10 mouse cellular contexts compared by ENCODE assay signal in the genomic region with DNA sequence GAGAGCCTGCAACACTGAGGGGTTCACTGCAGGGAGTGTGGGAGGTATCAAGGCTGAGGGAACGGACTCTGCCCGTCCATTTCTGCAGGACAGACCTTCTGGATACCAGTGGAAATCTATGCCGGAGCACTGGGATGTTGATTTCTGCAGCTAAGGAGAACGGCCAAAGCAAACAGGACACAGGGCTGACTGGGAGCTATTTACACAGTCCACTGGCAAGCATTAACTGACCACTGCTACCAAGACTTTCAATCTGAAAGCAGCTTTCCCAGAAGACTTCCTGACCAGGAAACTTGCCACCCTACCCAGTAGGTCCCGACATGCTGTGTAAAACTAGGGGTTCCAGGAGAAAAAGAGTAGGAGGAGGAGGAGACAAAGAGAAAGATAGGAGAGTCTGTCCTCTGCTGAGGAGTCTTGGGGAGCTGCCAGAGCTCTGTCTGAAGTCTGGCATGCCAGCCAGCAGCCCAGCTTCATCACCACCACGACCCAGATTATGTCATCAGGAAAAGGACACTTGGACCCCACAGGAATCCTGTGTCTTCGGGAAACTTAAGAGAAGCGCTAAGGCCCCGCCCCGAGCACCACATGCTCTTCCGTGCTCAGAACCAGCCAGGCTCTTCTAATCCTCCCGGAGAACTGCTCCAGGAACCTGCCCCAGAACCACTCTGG. TPM values are rescaled to one million over a fixed set of nuclear protein-coding genes. Genes with fewer than 3 reads are reported as not detected.
DNase-seq lines count a peak whose midpoint lies in the region; ATAC-seq and TF ChIP-seq lines count a peak whose summit lies in the region.
"Had no signal": no experiment of that assay in that cellular context is flagged by ENCODE, and none has a peak within 500 bp of the region (broad histone marks: within the 10 kb centered on the region; RNA-seq: fewer than 3 reads in every experiment).

No protein-coding gene starts in this region.

- TF ChIP-seq CTCF in lung, embryonic 14.5 days (IDR thresholded peaks at IDR 0.05; ENCODE audit: low read depth), result no peak

- no peak overlapping the region for H3K4me3 ChIP-seq in lung, embryonic 14.5 days (ENCODE audit: low read depth, low read length)
- H3K4me3 ChIP-seq in heart, embryonic 16.5 days (ENCODE audit: low read length), result no peak overlapping the region
- no peak overlapping the region for H3K4me3 ChIP-seq in forebrain, embryonic 12.5 days (replicated peaks)
- H3K4me3 ChIP-seq: forebrain, embryonic 13.5 days had no signal

- no peaks in the 10 kb centered on the region for H3K4me1 ChIP-seq in lung, embryonic 14.5 days (ENCODE audit: insufficient read depth)
- peaks cover 10% of the 10 kb centered on the region for H3K4me1 ChIP-seq in heart, embryonic 16.5 days (ENCODE audit: control insufficient read depth, insufficient read depth, low read length)
- H3K4me1 ChIP-seq in forebrain, embryonic 12.5 days, result no peaks in the 10 kb centered on the region
- H3K4me1 ChIP-seq: forebrain, embryonic 13.5 days had no signal

- H3K9me3 ChIP-seq in lung, embryonic 14.5 days (ENCODE audit: low read depth, low read length), result no peaks in the 10 kb centered on the region
- no peaks in the 10 kb centered on the region for H3K9me3 ChIP-seq in heart, embryonic 16.5 days (replicated peaks; ENCODE audit: control insufficient read depth, low read length)
- H3K9me3 ChIP-seq in forebrain, embryonic 12.5 days, result no peaks in the 10 kb centered on the region
- H3K9me3 ChIP-seq: forebrain, embryonic 13.5 days had no signal

- no peak overlapping the region for H3K9ac ChIP-seq in lung, embryonic 14.5 days
- peak overlapping the region; percentile 20; the same call in 1 of the 2 replicates for H3K9ac ChIP-seq in heart, embryonic 16.5 days (ENCODE audit: low read length)
- no peak overlapping the region for H3K9ac ChIP-seq in forebrain, embryonic 12.5 days
- H3K9ac ChIP-seq: forebrain, embryonic 13.5 days had no signal

- WGBS in lung, embryonic 14.5 days, result 30% methylated on average over 12 of the region's 12 CpGs
- WGBS in heart, embryonic 16.5 days, result 36% methylated on average over 12 of the region's 12 CpGs
- 63% methylated on average over 12 of the region's 12 CpGs for WGBS in forebrain, embryonic 12.5 days

- peak; percentile 59; the same call in 1 of the 2 replicates for ATAC-seq in lung, embryonic 14.5 days (ENCODE audit: insufficient read depth)
- ATAC-seq in heart, embryonic 16.5 days (replicated peaks; ENCODE audit: extremely low read depth, insufficient read depth, low FRiP score), result peak; percentile 54; the same call in 1 of the 2 replicates
- no peak for ATAC-seq in forebrain, embryonic 12.5 days (ENCODE audit: low FRiP score)

- no peak overlapping the region for H3K27ac ChIP-seq in lung, embryonic 14.5 days (ENCODE audit: low read depth)
- peak overlapping the region; percentile 57 for H3K27ac ChIP-seq in heart, embryonic 16.5 days (ENCODE audit: low read length)
- no peak overlapping the region for H3K27ac ChIP-seq in forebrain, embryonic 12.5 days
- H3K27ac ChIP-seq: forebrain, embryonic 13.5 days had no signal

- peak overlapping the region; percentile 25 for H3K4me2 ChIP-seq in lung, embryonic 14.5 days
- H3K4me2 ChIP-seq in heart, embryonic 16.5 days (ENCODE audit: low read depth, low read length), result peak overlapping the region; percentile 8
- H3K4me2 ChIP-seq in forebrain, embryonic 12.5 days, result no peak overlapping the region
- H3K4me2 ChIP-seq: forebrain, embryonic 13.5 days had no signal

- no peaks in the 10 kb centered on the region for H3K27me3 ChIP-seq in lung, embryonic 14.5 days (ENCODE audit: insufficient read depth, low read length)
- H3K27me3 ChIP-seq in heart, embryonic 16.5 days (ENCODE audit: control insufficient read depth, insufficient read depth, low read length), result peaks cover 54% of the 10 kb centered on the region
- no peaks in the 10 kb centered on the region for H3K27me3 ChIP-seq in forebrain, embryonic 12.5 days
- H3K27me3 ChIP-seq: forebrain, embryonic 13.5 days had no signal

- no peaks in the 10 kb centered on the region for H3K36me3 ChIP-seq in lung, embryonic 14.5 days (ENCODE audit: insufficient read depth)
- H3K36me3 ChIP-seq in heart, embryonic 16.5 days (ENCODE audit: control insufficient read depth, insufficient read depth), result no peaks in the 10 kb centered on the region
- no peaks in the 10 kb centered on the region for H3K36me3 ChIP-seq in forebrain, embryonic 12.5 days (replicated peaks)

- DNase-seq in cerebellum, postnatal 25 days, result peak; percentile 62 to 67
- DNase-seq in cerebellum, adult 8-10 months, result no peak
- DNase-seq in lung, embryonic 14.5 days, result peak; percentile 69
- no peak for DNase-seq in lung, postnatal 25 days (ENCODE audit: low spot score)
- DNase-seq in lung, postnatal 4 days, result peak; percentile 30 to 60
- DNase-seq in embryo, embryonic 9.5 days (ENCODE audit: extremely low spot score), result no peak
- DNase-seq: midbrain, embryonic 14.5 days had no signal

RNA-seq across cellular contexts. Expression of gene Gpr37l1, which starts 2.2 kb away (rescaled TPM):
- not detected in 2 replicates for polyA plus RNA-seq in lung, embryonic 14.5 days (2014; fragmentation: Nextera tagmentation; extraction: Ambion mirVana)
- polyA plus RNA-seq in heart, embryonic 16.5 days (2015; fragmentation: Nextera tagmentation; extraction: Ambion mirVana), result not detected in 2 replicates
- polyA plus RNA-seq in forebrain, embryonic 12.5 days (2016; fragmentation: Nextera tagmentation; extraction: Ambion mirVana), result not detected in 2 replicates
- polyA plus RNA-seq: forebrain, embryonic 13.5 days had no signal

RNA-seq across cellular contexts. Expression of gene Arl8a, which starts 23.1 kb away (rescaled TPM):
- 46.3 and 46.7 TPM in 2 replicates for polyA plus RNA-seq in lung, embryonic 14.5 days (2014; fragmentation: Nextera tagmentation; extraction: Ambion mirVana)
- polyA plus RNA-seq in heart, embryonic 16.5 days (2015; fragmentation: Nextera tagmentation; extraction: Ambion mirVana), result 40.2 and 43.9 TPM in 2 replicates
- 113 and 119 TPM in 2 replicates for polyA plus RNA-seq in forebrain, embryonic 12.5 days (2016; fragmentation: Nextera tagmentation; extraction: Ambion mirVana)

RNA-seq across cellular contexts. Expression of gene Ptpn7, which starts 37.2 kb away (rescaled TPM):
- polyA plus RNA-seq in lung, embryonic 14.5 days (2014; fragmentation: Nextera tagmentation; extraction: Ambion mirVana), result 2.3 and 2.8 TPM in 2 replicates
- polyA plus RNA-seq in heart, embryonic 16.5 days (2015; fragmentation: Nextera tagmentation; extraction: Ambion mirVana), result 7.3 and 20.5 TPM in 2 replicates
- polyA plus RNA-seq in forebrain, embryonic 12.5 days (2016; fragmentation: Nextera tagmentation; extraction: Ambion mirVana), result 0.78 and 1.0 TPM in 2 replicates

Comparison
In these comparisons a context has a peak if more than half of its experiments do, and no peak if none do; other contexts are left out.
1. DNase-seq: peak in cerebellum, postnatal 25 days (2 of 2), lung, embryonic 14.5 days (single experiment) and lung, postnatal 4 days (2 of 2); none in cerebellum, adult 8-10 months (single experiment), lung, postnatal 25 days (single experiment) and embryo, embryonic 9.5 days (single experiment).